Mouse (Mus musculus): ENCODE data around the gene Mpc1. TPM values are rescaled to one million over a fixed set of nuclear protein-coding genes. Genes with fewer than 3 reads are reported as not detected.
A peak's percentile ranks its signal among the peaks of the same experiment; 100 is the strongest.
"Not testable (repeated sequence)": the region's sequence is repeated elsewhere in the genome, so short reads cannot be mapped to it uniquely, and the experiment has no call there.

Gene Mpc1
- polyA plus RNA-seq, 1 experiment from 2014 or later: 284 TPM

DNA sequence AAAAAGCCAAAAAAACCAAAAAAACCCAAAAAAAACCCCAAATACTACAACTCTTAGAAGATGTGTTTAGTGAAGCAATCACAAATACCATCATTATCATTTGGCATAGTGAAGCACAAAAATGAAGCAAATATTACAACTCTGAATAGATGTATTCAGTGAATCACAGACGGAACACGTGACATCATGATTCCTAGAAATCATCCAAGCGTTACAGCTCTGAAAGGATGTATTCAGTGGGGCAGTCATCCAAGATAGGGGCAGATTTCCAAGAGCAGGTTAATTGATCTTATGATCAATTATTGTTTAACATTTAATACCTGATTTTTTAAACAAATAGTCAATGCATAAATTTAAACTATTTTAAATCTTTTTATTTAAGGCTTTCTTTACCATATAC, 5.4 kb upstream of the Mpc1 start:
- no peak for DNase-seq (ENCODE audit: low spot score)

DNA sequence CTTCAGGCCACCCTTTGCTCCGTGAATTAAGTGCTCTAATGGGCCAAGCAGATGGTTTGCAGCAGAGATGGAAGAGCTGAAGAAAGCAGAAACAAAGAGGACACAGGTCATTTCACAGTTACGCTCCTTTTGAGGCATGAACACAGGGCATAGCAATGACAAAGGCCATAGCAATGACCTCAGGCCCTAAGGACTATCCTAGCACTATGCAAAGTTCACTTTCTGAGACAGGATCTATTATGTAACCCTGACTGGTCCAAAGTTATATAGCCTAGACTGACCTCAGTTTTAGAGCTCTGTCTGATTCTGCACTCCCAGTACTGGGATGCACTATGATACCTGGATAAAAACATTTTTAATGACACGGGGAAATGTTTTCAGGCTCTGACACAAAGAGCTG, 4.3 kb upstream of the Mpc1 start:
- DNase-seq (ENCODE audit: low spot score): no peak

DNA sequence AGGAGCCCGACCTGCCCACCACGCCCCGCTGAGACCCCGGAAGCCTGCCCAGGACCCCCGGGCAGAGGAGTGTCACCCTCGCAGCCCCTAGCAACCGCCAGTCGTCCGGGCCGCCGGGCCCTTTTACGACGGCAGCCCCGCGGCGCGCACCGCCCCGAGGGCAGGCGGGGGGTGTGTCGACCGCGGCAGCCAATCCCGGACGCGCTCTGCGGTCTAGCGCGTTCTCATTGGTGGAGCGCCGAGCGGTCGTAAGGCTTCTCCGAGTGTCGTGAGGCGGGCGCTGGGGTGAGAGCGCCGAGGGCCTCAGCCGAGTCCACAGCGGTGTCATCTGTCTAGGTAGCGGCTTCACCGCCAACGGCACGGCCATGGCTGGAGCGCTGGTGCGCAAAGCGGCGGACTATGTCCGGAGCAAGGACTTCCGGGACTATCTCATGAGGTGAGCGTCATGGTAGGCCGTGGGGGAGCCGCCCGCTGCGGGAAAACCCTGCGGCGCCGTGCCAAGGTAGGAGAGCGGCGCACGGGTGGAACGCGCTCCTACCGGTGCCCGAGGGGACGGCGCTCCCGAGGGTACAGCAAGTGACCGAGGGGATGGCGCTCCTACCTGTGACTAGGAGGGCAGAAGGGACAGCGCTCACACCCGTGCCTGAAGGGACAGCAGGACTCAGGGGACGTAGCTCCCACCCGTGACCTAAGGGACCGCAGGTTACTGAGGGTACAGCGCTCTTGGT, 986 bp downstream of the Mpc1 start:
- DNase-seq (ENCODE audit: low spot score): peak; percentile 97

DNA sequence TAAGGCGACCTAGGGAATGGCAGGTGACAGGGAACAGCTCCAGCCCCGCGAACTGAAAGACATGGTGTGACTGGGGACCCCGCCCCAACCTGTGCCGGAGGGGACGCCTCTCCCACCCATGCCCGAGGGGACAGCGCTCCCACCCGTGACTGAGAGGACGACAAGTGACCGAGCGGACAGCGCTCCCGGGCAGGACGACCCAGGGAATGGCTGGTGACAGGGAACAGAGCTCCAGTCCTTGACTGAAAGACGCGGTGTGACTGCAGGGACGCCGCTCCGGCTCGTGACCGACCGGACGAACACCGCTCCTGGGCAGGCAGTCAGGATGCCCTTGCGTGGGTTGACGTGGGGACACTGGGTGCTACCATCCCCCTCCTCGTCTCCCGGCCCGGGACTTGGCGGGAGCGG, 1.6 kb downstream of the Mpc1 start:
- no peak for DNase-seq (ENCODE audit: low spot score)

DNA sequence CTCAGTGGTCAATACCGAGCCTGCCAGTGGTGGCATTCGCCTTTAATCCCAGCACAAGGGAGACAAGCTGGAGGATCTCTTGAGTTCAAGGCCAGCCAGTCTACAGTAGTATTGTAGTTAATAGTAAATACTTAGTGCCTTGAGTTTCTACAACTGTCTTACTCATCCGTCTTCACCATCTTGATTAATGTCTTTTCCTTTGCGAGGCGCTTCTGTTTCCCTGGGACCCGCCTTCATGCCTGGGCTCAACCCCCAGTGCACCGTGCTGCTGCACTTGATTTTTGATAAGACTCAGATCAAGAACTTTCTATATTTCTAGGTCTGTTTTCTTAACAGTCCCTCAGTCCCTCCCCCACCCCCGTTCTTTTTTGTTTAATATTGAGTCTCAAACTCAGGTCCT, 2.4 kb downstream of the Mpc1 start:
- DNase-seq (ENCODE audit: low spot score): no peak

DNA sequence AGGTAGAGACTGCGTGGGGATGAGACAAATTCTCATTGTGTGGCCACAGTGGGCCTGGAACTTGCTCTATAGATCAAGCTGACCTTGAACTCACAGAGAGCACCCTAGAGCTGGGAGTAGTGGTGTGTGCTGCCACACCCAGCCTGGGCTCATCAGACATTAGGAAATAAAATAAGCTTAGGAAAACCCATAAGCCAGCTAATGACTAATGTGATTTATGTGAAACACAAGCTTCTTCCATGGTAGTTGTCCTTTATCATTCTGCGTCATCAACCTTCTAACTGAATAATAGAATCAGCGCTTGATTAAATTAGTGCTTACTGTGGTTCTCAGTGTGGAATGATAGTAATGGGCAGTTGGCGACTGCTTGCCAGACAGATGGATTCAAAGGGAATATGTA, 4.3 kb downstream of the Mpc1 start:
- DNase-seq (ENCODE audit: low spot score): no peak

DNA sequence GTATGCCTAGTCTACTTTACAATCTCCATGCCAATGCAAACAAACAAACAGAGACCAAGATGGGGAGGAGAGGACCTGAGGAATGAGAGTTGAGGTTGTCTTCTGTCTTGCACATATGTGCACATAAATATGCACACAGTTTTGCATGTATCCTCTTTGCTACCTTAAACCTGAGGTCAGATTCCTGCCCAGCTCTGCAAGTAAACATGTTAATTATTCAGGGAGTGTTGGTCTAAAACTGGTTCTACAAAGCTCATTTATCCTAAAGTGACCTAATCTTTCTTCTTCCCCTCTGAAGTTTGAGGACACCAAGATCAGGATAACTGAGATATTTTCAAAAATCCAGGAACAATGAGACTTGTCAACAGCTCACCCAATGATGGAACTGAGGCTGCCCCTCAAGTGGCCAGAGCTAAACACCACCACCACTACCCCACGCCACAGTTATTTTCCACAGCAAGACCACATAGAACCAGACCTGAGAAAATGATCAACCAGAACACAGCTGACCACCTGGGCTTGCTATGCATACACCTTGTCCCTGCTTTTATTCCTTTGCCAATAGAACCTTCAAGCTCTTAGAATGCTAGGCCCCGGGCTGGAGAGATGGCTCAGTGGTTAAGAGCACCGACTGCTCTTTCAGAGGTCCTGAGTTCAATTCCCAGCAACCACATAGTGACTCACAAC, 7.4 kb downstream of the Mpc1 start:
- DNase-seq (ENCODE audit: low spot score): no peak

DNA sequence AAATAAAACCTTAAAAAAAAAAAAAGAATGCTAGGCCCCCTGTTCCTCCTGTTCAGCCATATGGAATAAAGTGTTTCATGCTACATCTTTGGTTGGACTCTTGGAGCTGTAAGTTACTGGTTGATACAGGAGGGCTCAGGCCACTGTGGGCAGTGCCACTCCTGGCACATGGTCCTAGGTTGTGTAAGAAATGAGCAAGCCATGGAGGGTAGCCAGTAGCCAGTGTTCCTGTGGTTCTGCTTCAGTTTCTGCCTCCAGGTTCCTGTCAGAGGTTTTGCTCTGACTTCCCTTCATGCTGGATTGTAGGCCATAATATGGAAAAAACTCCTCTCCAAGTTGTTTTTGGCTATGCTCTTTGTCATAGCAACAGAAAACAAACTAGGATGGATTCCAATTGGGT, 8.0 kb downstream of the Mpc1 start:
- no peak for DNase-seq (ENCODE audit: low spot score)

DNA sequence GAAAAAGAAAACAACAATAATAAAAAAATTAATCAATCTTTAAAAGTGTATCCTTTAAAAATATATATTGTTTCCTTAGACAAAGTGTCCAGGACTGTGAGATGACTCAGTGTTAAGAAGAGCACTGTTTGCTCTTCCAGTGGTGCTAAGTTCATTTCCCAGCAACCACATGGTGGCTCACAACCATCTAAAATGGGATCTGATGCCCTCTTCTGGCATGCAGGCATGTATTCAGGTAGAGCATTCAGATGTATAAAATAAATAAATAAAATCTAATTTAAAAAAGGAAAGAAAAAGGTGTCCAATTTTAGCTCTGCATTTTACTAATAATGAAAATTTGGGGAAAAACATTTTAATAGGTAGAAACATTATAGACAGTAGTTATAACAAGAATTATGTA, 13.1 kb downstream of the Mpc1 start:
- DNase-seq (ENCODE audit: low spot score): no peak

DNA sequence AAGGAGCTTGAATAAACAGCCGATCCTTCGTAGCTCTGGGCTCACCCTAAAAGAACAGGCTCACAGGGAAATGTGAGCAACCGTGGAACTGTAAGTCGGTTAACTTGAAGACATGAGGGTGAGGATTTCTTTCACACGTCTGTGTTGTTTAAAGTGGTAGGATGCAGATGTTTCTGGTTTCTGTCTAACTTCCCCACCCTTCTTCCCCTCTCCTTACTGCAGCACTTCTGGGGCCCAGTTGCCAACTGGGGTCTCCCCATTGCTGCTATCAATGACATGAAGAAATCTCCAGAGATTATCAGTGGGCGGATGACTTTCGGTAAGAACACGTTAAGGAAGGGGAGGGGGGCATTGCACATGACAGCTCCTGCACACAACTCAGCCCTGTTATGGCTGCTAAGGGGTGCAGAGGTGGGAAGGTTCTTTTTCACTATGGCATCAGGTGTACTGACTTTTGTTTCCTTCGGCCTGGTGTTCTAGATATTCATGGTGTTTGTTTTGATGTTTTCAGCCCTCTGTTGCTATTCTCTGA, 13.7 kb downstream of the Mpc1 start:
- no peak for DNase-seq (ENCODE audit: low spot score)

DNA sequence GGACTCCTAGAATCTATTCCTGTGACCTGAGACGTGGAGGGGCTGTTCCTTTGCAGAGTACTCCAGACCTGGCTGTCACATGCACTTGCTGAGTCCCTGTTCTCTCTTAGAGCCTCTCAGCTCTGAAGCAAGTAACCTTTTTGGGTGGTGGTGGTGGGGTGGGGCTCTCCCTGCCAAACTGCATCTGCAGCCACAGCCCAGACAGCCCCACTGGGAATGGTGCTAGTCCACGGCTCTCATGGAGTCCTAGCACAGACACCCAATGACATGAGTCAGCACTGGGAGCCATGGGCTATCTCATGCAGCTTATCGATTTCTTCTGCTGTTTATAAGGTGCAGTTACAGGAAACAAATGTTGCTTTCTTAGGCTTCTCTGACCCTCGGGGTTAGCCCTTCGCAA, 15.0 kb downstream of the Mpc1 start:
- DNase-seq (ENCODE audit: low spot score): no peak

DNA sequence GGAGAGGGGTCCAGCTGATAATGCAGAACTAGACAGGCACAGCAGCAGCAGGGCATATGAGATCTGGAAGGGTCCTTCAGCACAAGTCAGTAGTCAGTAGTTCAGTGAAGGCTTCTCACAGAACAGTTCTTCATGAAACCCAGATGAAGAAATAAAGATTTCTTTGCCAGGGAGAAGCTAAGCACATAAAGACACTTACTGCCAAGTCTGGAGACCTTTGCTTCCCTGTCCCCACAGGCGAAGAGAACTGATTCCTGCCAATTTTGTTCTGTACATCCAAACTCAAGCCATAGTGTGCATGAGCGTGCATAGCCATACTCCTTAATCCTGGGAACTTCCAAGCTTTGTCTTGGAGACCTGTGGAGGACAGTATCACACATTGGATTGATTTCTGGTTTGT, 15.6 kb downstream of the Mpc1 start:
- DNase-seq (ENCODE audit: low spot score): no peak

DNA sequence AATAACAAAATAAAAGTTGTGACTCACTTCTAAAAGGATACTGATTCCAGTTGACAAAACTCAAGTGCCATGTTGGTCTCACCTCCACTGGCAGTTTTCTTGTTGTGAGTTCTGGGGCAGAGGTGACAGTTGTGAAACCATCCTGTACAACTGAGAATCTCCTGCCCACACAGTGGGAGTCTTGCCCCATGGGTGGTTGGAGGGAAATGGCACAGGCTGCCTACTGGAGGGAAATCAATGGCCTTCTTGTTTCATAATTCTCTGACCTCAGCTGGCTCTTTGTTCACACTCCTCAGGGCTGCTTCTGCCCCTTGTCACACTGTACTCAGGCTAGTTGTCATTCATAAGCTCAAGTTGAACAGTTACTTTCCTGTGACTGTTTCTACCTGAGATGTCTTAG, 16.8 kb downstream of the Mpc1 start:
- DNase-seq (ENCODE audit: low spot score): no peak

DNA sequence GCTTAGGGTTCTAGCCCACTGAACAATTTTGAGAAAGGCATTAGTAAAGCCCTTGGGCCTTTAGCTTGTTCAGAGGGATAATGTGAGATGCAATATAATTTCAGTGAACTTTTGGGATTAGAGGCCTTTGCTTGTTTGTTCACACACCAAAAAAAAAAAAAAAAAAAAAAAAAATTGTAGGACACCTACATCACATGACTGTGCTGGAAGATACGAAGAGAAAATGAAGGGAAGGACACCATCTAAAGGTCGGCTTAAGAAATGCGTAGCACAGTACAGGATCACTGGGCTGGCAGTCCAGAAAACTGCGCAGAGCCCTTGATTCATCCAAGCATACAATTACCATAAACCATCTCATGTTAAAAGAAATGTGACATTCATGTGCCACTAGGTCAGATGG, 18.8 kb downstream of the Mpc1 start:
- no peak for DNase-seq (ENCODE audit: low spot score)

DNA sequence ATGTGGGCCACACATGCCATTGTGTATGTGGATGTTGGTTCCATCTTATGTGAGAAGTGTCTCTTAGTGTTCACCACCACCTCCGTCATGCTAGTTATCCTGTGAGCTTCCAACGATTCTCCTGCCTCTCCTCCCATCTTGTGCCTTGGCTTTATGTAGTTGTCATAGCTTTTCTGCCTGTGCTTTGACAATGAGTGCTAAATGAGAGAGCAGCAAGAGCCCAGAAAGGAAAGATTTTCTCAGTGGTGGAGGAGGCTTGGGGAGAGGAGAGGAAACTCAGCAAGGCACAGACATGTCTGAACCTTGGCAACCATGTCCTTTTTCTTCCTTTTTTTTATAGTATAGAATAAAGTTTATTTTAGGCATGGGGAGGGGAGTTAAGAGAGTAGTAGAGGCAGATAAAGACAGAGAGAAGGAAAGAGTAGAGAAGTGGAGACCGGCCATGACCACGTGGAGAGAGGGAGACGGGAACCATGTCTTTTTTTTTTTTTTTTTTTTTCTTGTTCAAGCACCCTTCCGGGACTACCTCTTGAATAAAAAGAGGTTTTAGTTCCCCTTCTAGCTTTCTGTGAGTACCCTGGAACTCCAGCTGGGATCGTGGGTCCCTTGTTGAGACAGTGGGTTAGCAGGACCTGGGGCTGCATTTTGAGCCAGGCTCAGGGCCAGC, 20.2 kb downstream of the Mpc1 start:
- no peak for DNase-seq (ENCODE audit: low spot score)

DNA sequence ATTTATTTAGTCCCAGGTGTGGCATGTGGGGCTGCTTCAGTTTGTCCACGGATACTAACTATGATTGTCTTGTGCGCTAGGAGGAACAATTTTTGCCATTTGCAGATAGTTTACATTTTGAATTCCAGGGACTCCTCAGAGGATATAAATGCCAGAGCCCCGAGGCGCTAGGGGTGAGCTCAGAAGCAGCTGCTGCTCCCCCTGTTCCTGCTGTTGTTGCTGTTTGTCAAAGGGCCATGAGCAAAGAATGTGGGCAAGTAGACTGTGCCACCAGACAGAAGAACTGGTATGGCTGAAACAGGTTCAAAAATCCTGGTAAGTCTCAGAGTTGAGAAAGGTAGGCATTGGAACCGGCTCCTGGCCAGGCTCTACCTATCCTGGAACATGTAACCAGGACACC, 21.0 kb downstream of the Mpc1 start:
- DNase-seq (ENCODE audit: low spot score): no peak

DNA sequence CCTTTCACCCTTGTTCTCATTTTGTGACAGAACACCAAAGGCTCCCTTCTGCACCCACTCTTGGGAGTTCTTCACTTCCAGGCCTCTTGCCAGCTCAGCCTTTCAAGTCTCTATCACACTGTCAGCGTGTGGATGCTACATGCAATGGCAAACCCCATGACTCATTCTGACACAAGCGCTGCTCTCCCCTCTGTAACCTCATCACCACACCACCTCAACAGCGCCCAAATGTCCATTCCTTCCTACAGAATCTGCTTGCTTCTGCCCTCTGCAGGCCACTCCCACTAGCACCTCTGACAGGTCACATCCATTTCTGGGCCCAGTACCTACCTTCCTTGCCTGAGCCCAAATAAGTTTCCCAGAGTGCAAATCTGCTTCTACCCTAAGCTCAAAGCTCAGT, 23.1 kb downstream of the Mpc1 start:
- no peak for DNase-seq (ENCODE audit: low spot score)

DNA sequence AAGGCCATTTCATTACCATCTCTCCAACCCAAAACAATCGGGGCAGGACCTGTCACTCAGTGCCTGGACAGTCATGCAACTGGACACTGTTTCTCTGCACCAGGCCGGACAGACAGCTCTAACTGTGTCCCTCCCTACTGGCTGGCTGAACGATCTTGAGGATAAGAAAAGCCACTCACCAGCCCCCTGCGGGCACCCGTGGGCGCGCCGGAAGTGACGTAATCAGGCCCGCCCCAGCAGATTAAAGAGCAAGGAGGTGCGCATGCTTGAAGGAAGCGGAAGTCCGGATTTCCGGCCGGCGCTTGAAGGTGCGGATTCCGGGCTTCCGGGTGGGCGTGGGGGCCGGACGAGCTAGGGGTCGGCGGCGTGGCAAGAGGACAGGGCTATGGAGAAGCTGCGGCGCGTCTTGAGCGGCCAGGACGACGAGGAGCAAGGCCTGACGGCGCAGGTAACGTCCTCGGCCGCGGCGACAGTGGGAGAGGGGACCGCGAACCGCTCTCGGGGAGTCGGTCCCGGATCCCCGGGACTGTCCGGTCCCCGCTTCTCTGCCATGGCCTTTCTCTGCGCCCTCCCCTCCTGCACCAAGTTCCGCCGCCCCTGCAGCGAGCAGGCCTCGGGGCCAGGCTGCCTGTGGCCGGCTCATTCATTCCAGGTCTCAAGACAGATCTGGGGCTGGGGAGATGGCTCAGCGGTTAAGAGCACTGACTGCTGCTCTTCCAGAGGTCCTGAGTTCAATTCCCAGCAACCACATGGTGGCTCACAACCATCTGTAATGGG, 28.3 kb downstream of the Mpc1 start, which contains the start of gene Sft2d1:
Sft2d1 (plus strand) TSS at position 265 of the 777 bp plus-strand sequence.
- DNase-seq (ENCODE audit: low spot score): peak; percentile 96

DNA sequence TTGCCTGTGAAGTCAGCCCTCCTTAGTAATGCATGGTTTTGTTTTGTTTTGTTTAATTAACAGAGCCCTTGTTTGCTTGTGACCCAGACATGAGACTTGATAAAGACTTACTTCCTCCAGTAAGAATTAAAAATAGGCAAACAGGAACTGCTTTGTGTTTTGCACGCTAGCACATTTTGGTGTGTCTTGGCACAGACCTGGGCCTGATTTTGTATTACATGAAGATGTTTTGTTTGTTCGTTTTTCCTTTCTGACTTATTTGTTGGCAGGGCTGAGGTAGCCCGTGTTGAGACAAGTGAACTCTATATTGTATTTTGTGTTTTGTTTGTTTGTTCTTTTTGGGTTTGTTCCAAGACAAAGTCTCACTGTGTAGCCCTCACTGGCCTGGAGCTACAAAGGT, 29.0 kb downstream of the Mpc1 start:
- no peak for DNase-seq (ENCODE audit: low spot score)

DNA sequence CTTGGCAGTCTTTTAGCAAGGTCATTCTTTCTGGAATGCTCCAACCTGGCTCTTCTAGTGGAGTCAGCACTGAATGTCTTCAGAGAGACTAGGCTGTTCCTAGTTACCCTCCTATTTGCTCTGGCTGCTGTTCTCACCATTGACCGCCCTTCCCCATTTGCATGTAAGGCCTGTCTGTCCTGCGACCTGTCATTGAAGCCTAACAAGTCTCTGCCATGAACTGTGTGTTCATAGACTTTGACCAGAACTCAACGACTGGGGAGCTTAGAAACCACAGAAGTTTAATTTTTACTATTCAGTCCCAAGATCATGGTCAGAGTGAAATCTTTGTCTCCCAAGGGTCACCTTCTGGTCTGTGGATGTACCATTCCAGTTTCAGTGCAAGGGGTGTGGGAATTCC, 31.3 kb downstream of the Mpc1 start:
- no peak for DNase-seq (ENCODE audit: low spot score)

DNA sequence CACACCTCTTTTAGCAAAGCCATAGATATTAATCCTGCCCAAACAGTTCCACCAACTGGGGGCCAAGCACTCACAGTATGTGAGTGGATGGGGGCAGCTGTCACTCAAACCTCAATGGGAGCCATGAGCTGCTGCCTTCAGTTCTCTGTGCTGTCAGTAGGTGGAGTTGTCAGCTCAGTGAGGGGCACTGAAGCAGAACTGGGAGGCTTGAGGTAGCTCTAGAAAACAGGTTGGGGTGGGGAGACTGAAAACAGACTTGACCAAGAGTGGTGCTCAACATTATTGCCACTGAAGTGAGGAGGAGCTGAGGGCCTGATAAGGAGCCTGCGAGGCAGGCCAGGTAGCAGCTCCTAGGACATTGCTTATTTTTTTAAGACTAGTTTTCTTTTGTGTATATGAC, 33.5 kb downstream of the Mpc1 start:
- peak; percentile 37 for DNase-seq (ENCODE audit: low spot score)

DNA sequence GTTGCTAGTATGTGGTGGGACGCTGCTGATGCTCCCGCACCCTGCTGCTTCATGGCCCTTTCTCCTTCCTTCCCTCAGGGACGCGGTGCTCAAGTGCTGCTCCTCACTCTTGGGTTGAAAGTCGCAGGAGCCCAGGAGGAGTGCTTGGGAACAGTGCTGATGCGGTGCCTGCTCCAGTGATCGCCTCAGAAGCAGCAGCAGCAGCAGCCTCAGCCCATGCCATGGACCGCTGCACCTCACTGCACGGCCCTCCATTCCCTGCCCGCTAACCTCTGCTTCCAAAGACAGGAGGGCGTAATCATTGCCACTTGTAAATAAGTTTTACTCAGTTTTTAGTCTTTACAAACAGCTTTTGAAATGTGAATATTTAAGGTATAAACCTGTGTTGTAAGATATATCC, 44.2 kb downstream of the Mpc1 start:
- not testable (repeated sequence) for DNase-seq (ENCODE audit: low spot score)

All from thymus, postnatal 0 days (tissue).